Mouse (Mus musculus): ENCODE measurements around the gene Kera. TPM values are rescaled to one million over a fixed set of nuclear protein-coding genes. Genes with fewer than 3 reads are reported as not detected.

Kera gene
- polyA plus RNA-seq, 1 experiment from 2014 or later = 0.53 TPM

DNA sequence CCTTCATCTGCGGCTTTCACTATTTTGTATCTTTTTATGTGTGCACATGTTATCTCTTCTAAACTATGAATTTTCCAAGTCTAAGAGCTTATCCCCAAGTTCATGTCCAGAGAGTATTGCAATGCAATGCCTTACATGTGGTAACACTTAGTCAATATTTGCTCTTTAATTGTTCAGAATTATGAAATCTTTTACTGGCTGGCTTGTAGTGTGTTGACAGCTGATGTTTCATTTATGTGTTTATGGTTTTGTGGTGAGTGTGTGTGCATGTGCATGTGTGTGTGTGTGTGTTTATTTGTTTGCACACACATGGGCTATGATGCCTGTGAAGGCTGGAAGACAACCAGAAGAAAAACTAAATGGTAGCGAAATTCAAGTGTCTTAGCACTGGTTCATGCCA, 35.2 kb downstream of the Kera start:
- H3K27ac ChIP-seq (ENCODE audit: low read depth) = no peak overlapping the region
- DNase-seq (ENCODE audit: low spot score) (no peak), ATAC-seq (replicated peaks; ENCODE audit: low FRiP score, low TSS enrichment, low read depth) (no peak)
- H3K4me1 ChIP-seq (replicated peaks; ENCODE audit: control insufficient read depth, insufficient read depth, low read length) = no peaks in the 10 kb centered on the region
- H3K4me2 ChIP-seq (ENCODE audit: low read length) = no peak overlapping the region
- H3K36me3 ChIP-seq (ENCODE audit: control insufficient read depth, insufficient read depth, low read length) = no peaks in the 10 kb centered on the region
- no peak overlapping the region for H3K9ac ChIP-seq (ENCODE audit: low read length)
- H3K9me3 ChIP-seq (ENCODE audit: control insufficient read depth, low read length) = no peaks in the 10 kb centered on the region
- 96% methylated on average over 2 of the region's 2 CpGs for WGBS
- H3K27me3 ChIP-seq (replicated peaks; ENCODE audit: control insufficient read depth, insufficient read depth, low read length) = no peaks in the 10 kb centered on the region
- no peak overlapping the region for H3K4me3 ChIP-seq (ENCODE audit: low read depth, low read length)

- no peak within 1 kb of the TSS for H3K4me2 ChIP-seq (ENCODE audit: low read length)
- no peak within 1 kb of the TSS for H3K9ac ChIP-seq (ENCODE audit: low read length)
- no peaks in the 10 kb centered on the region for H3K27me3 ChIP-seq (replicated peaks; ENCODE audit: control insufficient read depth, insufficient read depth, low read length)
- H3K27ac ChIP-seq (ENCODE audit: low read depth) = no peak within 1 kb of the TSS
- no peak within 1 kb of the TSS for H3K4me3 ChIP-seq (ENCODE audit: low read depth, low read length)
- H3K4me1 ChIP-seq (replicated peaks; ENCODE audit: control insufficient read depth, insufficient read depth, low read length) = no peaks in the 10 kb centered on the region
- no peaks in the 10 kb centered on the region for H3K36me3 ChIP-seq (ENCODE audit: control insufficient read depth, insufficient read depth, low read length)
- no peak for ATAC-seq (replicated peaks; ENCODE audit: low FRiP score, low TSS enrichment, low read depth)
- H3K9me3 ChIP-seq (ENCODE audit: control insufficient read depth, low read length) = no peaks in the 10 kb centered on the region
- no peak for DNase-seq (ENCODE audit: low spot score)
- 86% methylated on average over 2 of the region's 2 CpGs for WGBS
Observed at GRCm38 (mm10) chr10:97643768-97644167, 37.1 kb downstream of the Kera start, which contains the start of gene Epyc. Epyc (plus strand) TSS chr10:97644068.

DNA sequence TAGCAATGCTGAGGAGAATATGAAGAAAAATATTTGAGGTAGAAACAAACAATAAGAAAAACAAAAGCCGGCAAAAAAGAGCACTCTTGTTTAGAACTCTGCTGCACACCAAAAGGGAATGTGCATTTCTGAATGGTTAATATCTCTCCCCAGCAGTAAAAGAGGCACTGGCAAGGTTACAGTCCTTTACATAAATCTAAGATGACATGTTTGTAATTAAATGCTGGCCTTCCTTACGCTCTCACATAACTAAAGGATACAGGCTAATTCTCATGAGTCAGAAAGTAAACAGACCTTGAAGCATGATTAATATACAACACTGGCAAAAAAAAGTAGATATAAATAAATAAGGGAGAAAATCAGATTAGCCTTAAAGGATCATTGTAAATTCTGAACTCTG, 43.7 kb downstream of the Kera start:
- no peaks in the 10 kb centered on the region for H3K4me1 ChIP-seq (replicated peaks; ENCODE audit: control insufficient read depth, insufficient read depth, low read length)
- no peak for DNase-seq (ENCODE audit: low spot score)
- H3K36me3 ChIP-seq (ENCODE audit: control insufficient read depth, insufficient read depth, low read length) = no peaks in the 10 kb centered on the region
- H3K9ac ChIP-seq (ENCODE audit: low read length) = no peak overlapping the region
- H3K27ac ChIP-seq (ENCODE audit: low read depth) = 0 out of 2 replicates have a peak overlapping the region, but pooled peaks have one; percentile 9
- H3K4me2 ChIP-seq (ENCODE audit: low read length) = no peak overlapping the region
- H3K4me3 ChIP-seq (ENCODE audit: low read depth, low read length) = no peak overlapping the region
- WGBS = 20% methylated on average over 2 of the region's 2 CpGs
- ATAC-seq (replicated peaks; ENCODE audit: low FRiP score, low TSS enrichment, low read depth) = no peak
- H3K9me3 ChIP-seq (ENCODE audit: control insufficient read depth, low read length) = no peaks in the 10 kb centered on the region
- no peaks in the 10 kb centered on the region for H3K27me3 ChIP-seq (replicated peaks; ENCODE audit: control insufficient read depth, insufficient read depth, low read length)

- Histone ChIP-seq H3K9ac (ENCODE audit: low read length) (no peak overlapping the region), H3K9me3 (ENCODE audit: control insufficient read depth, low read length) (no peaks in the 10 kb centered on the region), H3K36me3 (ENCODE audit: control insufficient read depth, insufficient read depth, low read length) (no peaks in the 10 kb centered on the region), H3K4me3 (ENCODE audit: low read depth, low read length) (no peak overlapping the region), H3K4me1 (replicated peaks; ENCODE audit: control insufficient read depth, insufficient read depth, low read length) (no peaks in the 10 kb centered on the region), H3K27ac (ENCODE audit: low read depth) (no peak overlapping the region), H3K4me2 (ENCODE audit: low read length) (no peak overlapping the region), H3K27me3 (replicated peaks; ENCODE audit: control insufficient read depth, insufficient read depth, low read length) (no peaks in the 10 kb centered on the region)
- DNase-seq (ENCODE audit: low spot score) (no peak), ATAC-seq (replicated peaks; ENCODE audit: low FRiP score, low TSS enrichment, low read depth) (no peak)
- 97% methylated on average over 1 of the region's 1 CpGs for WGBS
Observed at GRCm38 (mm10) chr10:97659489-97659888, 52.8 kb downstream of the Kera start.

Other genes with a start within 250 kb of the Kera start
- 303 and 329 TPM in 2 replicates for gene Dcn, start 127.3 kb upstream of the Kera start, polyA plus RNA-seq (2014; fragmentation: Nextera tagmentation; extraction: Ambion mirVana)
- gene Lum, start 41.8 kb upstream of the Kera start, polyA plus RNA-seq (2014; fragmentation: Nextera tagmentation; extraction: Ambion mirVana) = 248 and 293 TPM in 2 replicates
- gene Epyc, start 37.2 kb downstream of the Kera start, polyA plus RNA-seq (2014; fragmentation: Nextera tagmentation; extraction: Ambion mirVana) = 0.47 and 0.60 TPM in 2 replicates
- gene Ccer1, start 86.2 kb downstream of the Kera start, polyA plus RNA-seq (2014; fragmentation: Nextera tagmentation; extraction: Ambion mirVana) = not detected in 2 replicates
- gene C030005K15Rik, start 119.9 kb downstream of the Kera start, polyA plus RNA-seq (2014; fragmentation: Nextera tagmentation; extraction: Ambion mirVana) = not detected in 2 replicates